Mouse (Mus musculus) CD8-positive naive resting alpha-beta T cell, adult 57 days (primary cell): ENCODE data around the gene Zfp433. TPM values are rescaled to one million over a fixed set of nuclear protein-coding genes. Genes with fewer than 3 reads are reported as not detected.

Experiments used
- total RNA-seq: library from RNA; stranded (reverse); gene quantifications from one replicate; pipeline ENCODE4 v1.2.4, GENCODE M21; 2023

The Zfp433 gene
- 7.5 TPM for total RNA-seq

GRCm38 (mm10) chr10:81704531-81705301 is at the start of gene Zfp433:
Gene Zfp433, plus strand, starts transcription at chr10:81704825.

GRCm38 (mm10) chr10:81770506-81771403 is 66.1 kb downstream of the Zfp433 start, which contains the start of gene Gm3055:
Gene Gm3055, minus strand, starts transcription at chr10:81771161.

Other genes with a start within 250 kb of the Zfp433 start
- 20.7 TPM for gene Nfic, start 249.2 kb upstream of the Zfp433 start, total RNA-seq
- not detected for gene Celf5, start 222.1 kb upstream of the Zfp433 start, total RNA-seq
- gene Ncln, start 208.4 kb upstream of the Zfp433 start, total RNA-seq: 216 TPM
- 131 TPM for gene S1pr4, start 204.7 kb upstream of the Zfp433 start, total RNA-seq
- gene Gna15, start 180.6 kb upstream of the Zfp433 start, total RNA-seq: 20.8 TPM
- gene Gna11, start 159.6 kb upstream of the Zfp433 start, total RNA-seq: 22.9 TPM
- 523 TPM for gene Aes, start 145.3 kb upstream of the Zfp433 start, total RNA-seq
- 5.9 TPM for gene Tle2, start 130.3 kb upstream of the Zfp433 start, total RNA-seq
- gene Tle6, start 103.8 kb upstream of the Zfp433 start, total RNA-seq: 1.9 TPM
- 4.9 TPM for gene BC025920, start 98.6 kb upstream of the Zfp433 start, total RNA-seq
- 28.2 TPM for gene Sirt6, start 77.0 kb upstream of the Zfp433 start, total RNA-seq
- gene Ankrd24, start 76.3 kb upstream of the Zfp433 start, total RNA-seq: 1.4 TPM
- gene Gm10778, start 55.8 kb upstream of the Zfp433 start, total RNA-seq: 1.4 TPM
- 2.8 TPM for gene Gm3055, start 66.3 kb downstream of the Zfp433 start, total RNA-seq
- 0.61 TPM for gene Gm4767, start 107.4 kb downstream of the Zfp433 start, total RNA-seq
- gene Gm32687, start 159.1 kb downstream of the Zfp433 start, total RNA-seq: 2.1 TPM
- gene Zfp781, start 225.7 kb downstream of the Zfp433 start, total RNA-seq: 1.3 TPM